Mouse (Mus musculus): ENCODE data around the gene Gpsm1.

DNA sequence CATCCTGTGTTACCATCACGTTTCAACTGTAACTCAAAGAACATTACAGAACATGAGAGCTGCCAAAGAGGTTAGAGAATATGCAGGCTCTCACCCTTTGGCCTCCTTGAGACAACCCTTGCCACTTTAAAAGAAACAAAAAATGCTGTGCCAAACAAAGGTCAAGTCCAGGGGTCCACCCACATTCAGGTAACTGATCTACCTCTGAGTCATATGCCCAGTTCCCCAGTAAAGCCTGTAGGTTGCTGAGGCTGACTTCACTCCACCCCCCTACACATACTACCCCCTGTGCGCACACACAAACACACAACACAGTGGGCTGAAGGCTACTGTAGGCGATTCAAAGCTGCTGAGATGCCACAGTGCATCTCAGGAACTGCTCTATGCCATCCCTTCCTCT lies 72.4 kb downstream of the Gpsm1 start:
- TF ChIP-seq POLR2A (IDR thresholded peaks at IDR 0.05; ENCODE audit: extremely low read depth, insufficient read depth, low read length) = no peak
- TF ChIP-seq CTCF (IDR thresholded peaks at IDR 0.05; ENCODE audit: low read depth, low read length) = no peak
